Mouse (Mus musculus) kidney, postnatal 36 days (tissue): ENCODE measurements at regions not wholly inside any gene's neighbourhood (a gene's known extent, or its start where the extent isn't known, plus 50 kb on each side); places are given as distances from the start of the nearest gene placed in this dataset.

Experiments used
- DNase-seq, 2 experiments: peaks; one replicate each; pipeline ENCODE4 v3.0.0; 2021 to 2022; ENCODE audit warnings: mixed read lengths in 2 of 2

GRCm38 (mm10) chr14:58967163-58967562, 175.5 kb downstream of the 1700129C05Rik start:
- no peak for DNase-seq

DNA sequence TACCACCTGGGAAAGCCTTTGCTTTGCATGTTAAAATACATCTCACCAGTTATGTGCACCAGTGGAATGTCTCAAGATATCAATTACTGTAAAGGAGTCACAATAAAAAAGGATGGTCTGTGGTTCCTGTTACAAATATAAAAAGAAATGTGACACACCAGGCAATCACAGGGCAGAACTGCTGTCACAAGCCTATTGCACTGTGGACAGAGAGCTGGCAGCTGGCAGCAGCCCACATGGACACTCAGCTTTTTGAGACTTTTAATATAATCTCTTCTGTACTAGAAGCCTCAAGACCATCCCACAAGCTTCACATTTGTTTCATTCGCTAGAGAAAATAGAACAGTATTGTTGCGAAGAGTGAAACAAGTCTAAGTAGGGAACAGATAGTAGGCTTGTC, 197.7 kb downstream of the 1700129C05Rik start:
- no peak for DNase-seq

DNA sequence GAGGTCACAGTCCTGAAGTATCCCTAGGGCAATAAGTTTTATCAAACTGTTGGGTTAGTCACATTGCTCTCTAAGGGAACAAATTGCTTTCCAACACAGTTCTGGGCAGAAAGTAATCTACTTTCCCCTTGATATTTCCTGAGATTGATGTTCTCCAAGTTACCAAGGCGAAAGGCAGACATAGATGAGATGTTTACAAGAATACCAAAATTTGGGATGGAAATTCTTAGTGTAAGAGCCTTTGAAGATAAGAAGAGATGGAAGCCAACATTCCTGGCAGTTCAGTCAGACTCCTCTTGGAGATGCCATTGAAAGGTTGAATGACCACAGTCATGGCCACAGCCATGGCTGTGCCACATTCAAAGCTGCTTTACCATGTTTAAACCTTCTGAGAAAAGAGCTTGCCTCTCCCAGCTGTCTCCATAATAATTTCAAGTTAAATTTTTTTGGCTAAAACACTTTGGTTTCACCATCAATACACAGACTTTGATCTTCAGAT, 199.4 kb downstream of the 1700129C05Rik start:
- no peak for DNase-seq

- DNase-seq, result no peak
Measured at GRCm38 (mm10) chr14:58939086-58939485, 203.6 kb downstream of the 1700129C05Rik start.

GRCm38 (mm10) chr14:58938601-58938970, 204.1 kb downstream of the 1700129C05Rik start:
- no peak for DNase-seq

DNA sequence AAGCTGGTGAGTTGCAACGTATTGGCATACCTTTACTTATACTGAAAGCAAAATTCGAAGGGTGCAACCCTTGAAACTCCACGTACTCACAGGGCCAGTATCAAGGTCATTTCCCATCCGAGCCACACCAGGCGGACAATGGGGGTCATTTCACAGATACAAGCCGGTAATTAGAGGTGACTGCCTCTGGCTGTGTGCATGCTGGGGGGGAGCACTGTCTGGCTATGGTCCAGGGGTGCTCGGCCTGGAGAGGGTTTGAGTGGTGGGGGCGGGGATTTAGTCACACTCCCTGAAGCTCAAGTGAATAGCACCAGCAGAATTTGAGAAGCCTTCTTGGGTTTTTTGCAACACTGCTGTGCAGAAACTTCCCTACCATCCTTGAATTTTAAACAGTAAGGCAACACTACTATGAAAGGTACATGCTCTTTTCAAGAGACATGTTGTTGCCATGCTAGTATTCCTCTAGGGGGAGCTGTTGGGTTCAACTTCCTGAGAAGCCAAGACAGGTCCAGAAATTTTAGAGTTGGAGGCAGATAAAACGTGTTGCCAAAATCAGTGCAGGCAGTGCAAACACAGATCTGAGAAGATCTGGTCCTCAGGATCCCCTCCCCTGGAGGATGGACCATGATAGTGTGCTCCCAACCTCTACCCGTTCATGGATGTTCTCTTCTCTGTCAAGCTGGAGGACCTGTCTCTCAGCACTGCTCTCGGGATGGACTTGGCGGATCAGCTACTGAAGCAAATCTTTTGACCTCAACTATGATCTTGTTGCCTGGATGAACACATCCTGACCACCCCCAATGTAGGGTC, 204.7 kb downstream of the 1700129C05Rik start:
- peak; percentile 2 to 5 for DNase-seq

DNA sequence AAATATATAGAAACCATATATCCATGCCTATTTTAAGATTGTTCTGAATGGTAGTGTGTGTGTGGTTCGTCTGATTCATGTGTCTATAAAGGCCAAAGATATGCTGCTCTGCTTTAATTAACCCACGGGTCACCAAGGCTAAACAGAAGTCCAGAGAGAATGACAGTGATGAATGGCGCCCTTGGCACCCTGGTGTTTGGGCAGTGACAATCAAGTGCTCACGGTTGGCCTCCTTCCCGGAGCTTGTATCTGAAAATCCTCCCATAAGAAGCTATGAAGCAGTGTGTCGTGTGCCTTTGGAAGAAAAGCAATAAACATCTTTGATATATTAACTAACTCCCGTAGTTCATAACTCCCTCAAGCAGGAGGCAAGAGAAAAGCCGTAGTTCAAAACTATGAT, 205.4 kb downstream of the 1700129C05Rik start:
- DNase-seq, result peak; percentile 59 to 72

DNA sequence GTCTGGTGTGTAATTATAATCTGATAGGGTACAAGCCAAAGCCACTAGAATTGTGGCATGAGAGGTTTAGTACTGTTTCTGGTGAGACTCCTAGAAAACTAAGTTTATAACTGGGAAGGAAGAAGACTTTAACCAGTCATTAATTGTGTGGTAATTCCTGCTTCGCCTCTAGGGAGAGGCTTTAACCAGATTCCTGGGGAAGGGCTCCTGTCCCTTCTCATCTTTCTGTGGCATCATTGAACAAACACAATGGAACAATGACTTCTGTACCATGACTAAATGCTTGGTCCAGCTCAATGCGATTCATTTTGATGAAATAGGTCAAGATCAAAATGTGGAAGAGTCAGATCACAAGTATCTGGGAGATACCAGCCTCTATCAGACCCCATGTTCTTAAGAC, 206.6 kb downstream of the 1700129C05Rik start:
- DNase-seq, result no peak

DNA sequence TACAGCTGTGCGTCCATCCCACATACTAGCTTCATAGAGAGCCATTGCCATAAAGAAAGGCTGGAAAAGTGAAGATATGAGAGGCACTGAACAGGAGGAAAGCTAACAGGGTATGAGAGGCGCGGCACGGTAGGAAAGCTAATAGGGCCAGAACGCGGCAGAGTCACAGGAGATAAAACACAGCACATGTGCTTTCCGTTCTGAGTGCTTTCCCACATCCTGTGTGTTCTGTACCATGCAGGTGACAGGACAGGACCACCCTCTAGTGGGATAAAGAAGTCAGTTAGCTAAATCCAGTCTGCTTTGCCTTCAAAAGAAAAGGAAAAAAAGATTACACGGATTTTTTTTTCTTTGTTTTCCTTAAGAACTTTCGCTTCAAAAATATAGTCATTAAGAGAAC, 224.8 kb downstream of the 1700129C05Rik start:
- DNase-seq, result no peak

- no peak for DNase-seq
Measured at GRCm38 (mm10) chr14:58917228-58917627, 225.5 kb downstream of the 1700129C05Rik start.

DNA sequence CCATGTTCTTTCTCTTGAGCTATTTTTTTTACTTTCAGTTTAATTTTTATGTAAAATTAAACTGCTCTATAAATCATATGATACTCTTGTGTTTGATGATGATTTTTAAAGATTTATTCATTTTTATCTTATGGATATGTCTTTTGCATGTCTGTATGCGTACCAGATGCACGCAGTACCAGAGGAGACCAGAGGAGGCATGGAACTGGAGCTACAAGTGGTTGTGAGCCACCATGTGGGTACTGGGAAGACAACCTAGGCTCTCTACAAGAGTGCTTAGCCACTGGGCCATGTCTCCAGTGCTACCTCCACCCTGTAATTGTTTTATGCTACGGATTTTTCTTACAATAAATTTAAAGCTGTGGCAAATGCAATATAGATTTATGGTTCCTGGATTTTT, 227.8 kb downstream of the 1700129C05Rik start:
- DNase-seq, result peak in 1 of 2 experiments; percentile 8

DNA sequence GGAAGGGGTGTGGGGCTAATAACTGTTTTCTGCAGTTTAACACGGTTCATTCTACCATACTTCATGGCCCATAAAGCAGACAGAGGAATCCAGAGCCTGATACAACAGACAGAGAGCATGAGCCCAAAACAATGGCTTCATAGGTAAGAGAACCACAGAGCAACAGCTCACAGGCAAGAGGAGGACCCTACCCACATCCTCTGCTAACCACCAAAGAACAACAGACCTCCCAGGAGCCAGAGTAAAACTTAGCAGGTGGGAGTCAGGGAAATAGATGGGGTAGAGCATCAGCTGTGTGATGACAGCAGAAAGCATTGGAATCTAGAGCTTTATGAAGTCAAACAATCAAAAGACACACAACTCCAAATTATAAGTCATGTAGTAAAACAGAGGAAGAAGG, 231.8 kb downstream of the 1700129C05Rik start:
- DNase-seq, result no peak

- DNase-seq, result no peak
Measured at GRCm38 (mm10) chr14:58907932-58908331, 234.8 kb downstream of the 1700129C05Rik start.

- no peak for DNase-seq
Measured at GRCm38 (mm10) chr14:58907359-58907758, 235.3 kb downstream of the 1700129C05Rik start.

DNA sequence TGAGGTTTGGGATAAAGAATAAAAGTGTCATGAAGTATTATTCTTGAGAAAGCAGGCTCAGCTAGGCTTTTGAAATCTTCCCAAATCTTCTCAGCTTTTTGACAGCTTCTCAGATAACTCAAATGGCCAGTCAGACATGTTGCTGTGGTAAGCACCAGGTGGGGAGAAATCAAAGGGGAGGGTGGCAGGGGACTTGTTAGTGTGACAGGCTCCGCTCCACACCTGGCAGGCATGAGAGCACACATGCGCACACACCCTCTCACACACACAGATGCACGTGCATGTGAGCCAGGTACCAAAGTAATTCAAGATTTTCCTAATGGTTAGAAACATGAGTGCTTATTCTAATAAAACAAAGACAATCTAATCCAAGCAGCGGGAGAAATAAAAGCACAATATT, 236.1 kb downstream of the 1700129C05Rik start:
- DNase-seq, result no peak

GRCm38 (mm10) chr14:58868176-58868949, 274.3 kb downstream of the 1700129C05Rik start:
- peak in 1 of 2 experiments; percentile 30 for DNase-seq

GRCm38 (mm10) chr14:58867396-58868107, 275.1 kb downstream of the 1700129C05Rik start:
- peak; percentile 13 to 22 for DNase-seq

GRCm38 (mm10) chr14:58854871-58855270, 287.8 kb downstream of the 1700129C05Rik start:
- no peak for DNase-seq

DNA sequence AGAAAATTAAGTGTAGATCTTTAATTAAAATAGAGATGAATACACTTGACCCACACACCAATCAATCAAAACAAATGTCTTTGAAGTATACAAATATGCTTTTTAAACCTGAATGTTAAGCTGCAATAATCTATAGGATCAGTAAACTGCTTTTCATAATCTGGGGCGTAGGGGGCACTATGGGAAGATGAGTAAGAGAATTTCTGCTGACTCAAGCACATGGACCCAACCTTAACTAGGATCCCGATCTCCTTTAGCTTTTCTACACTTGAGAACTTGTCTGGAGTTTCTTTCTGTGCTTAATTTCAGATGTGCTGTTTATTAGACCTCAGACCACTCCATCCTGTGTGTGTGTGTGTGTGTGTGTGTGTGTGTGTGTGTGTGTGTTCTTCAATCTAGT, 298.1 kb downstream of the 1700129C05Rik start:
- no peak for DNase-seq

- DNase-seq, result no peak
Measured at GRCm38 (mm10) chr14:58842196-58842886, 300.4 kb downstream of the 1700129C05Rik start.

DNA sequence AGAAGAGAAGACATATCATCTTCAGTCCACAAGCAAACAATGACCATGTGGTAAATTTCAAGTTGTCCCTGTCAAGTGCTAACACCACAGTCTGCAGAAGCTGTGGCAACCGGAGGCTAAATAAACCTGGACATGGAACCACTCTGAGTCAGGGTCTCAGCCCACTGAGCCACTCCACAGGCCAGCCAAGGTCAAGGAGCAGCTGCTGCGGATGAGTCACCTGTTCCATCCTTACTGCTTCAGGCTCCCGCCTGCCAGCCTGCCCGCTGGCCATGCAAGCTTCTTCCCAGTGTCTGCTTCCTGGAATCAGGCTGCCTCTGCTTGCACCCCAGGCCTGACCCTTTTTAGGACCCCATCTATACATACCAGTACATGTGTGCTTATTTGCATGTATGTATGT, 319.8 kb downstream of the 1700129C05Rik start:
- no peak for DNase-seq

GRCm38 (mm10) chr14:58817961-58818504, 324.7 kb downstream of the 1700129C05Rik start:
- DNase-seq, result peak; percentile 19 to 65
